Mouse (Mus musculus): ENCODE measurements at regions not wholly inside any gene's neighbourhood (a gene's known extent, or its start where the extent isn't known, plus 50 kb on each side); places are given as distances from the start of the nearest gene placed in this dataset.
"Not testable (repeated sequence)": the region's sequence is repeated elsewhere in the genome, so short reads cannot be mapped to it uniquely, and the experiment has no call there.

DNA sequence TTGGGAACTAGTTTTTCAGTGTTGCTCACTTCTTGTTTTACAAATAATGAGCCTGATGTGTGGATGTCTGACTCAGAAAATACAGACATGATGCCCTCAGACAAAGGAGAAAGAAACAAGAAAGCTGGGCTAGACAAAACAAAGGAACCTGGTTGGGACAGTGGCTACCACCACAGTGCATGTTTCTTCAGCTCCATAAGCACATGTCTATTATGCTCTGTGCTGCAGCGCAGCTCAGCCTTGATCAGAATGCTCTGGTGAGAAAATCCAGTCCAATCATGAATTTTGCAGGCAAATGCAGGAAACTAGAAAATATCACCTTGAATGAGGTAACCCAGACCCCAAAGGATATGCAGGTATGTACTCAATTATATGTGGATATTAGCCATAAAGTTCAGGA is 1164.1 kb downstream of the A830018L16Rik start:
- H3K4me2 ChIP-seq (ENCODE audit: low read length), result no peak overlapping the region
- no peak for ATAC-seq
- WGBS, result 71% methylated on average over 1 of the region's 1 CpGs
- H3K27me3 ChIP-seq (replicated peaks; ENCODE audit: control insufficient read depth, insufficient read depth, low read length), result no peaks in the 10 kb centered on the region
- no peak overlapping the region for H3K4me3 ChIP-seq (ENCODE audit: low read length)
- peaks cover 8% of the 10 kb centered on the region; the same call in 1 of the 2 replicates for H3K4me1 ChIP-seq (ENCODE audit: control insufficient read depth, insufficient read depth, low read depth, low read length)
- H3K9me3 ChIP-seq (ENCODE audit: control insufficient read depth, low read length), result no peaks in the 10 kb centered on the region
- no peak overlapping the region for H3K27ac ChIP-seq (ENCODE audit: low read depth, low read length)
- no peak overlapping the region for H3K9ac ChIP-seq (ENCODE audit: low read depth, low read length)
- no peaks in the 10 kb centered on the region for H3K36me3 ChIP-seq (ENCODE audit: control insufficient read depth, insufficient read depth, low read length)

DNA sequence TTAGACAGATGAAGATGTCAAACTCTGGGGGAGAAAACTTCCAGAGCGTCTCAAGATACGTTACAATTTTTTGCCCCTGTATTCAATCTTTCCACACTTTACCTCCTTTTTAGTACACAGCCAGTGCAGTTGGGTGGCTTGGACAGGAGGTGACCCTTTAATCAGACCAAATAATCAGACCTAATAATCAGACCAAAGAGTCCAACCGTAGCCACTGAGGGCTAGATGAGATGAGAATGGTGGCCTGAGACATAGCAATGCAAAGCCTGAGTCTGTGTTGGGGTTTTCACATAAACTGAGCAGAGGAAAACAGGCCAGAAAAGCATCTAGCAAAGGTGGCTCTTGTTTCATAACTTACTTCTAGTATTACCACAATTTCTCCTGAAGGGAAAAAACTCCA is 1169.1 kb downstream of the A830018L16Rik start:
- no peak for ATAC-seq
- Histone ChIP-seq H3K36me3 (ENCODE audit: control insufficient read depth, insufficient read depth, low read length) (no peaks in the 10 kb centered on the region), H3K9me3 (ENCODE audit: control insufficient read depth, low read length) (no peaks in the 10 kb centered on the region), H3K4me3 (ENCODE audit: low read length) (no peak overlapping the region), H3K9ac (ENCODE audit: low read depth, low read length) (no peak overlapping the region), H3K27me3 (replicated peaks; ENCODE audit: control insufficient read depth, insufficient read depth, low read length) (no peaks in the 10 kb centered on the region), H3K4me2 (ENCODE audit: low read length) (no peak overlapping the region), H3K27ac (ENCODE audit: low read depth, low read length) (no peak overlapping the region), H3K4me1 (ENCODE audit: control insufficient read depth, insufficient read depth, low read depth, low read length) (no peaks in the 10 kb centered on the region)
- 52% methylated on average over 3 of the region's 3 CpGs for WGBS

DNA sequence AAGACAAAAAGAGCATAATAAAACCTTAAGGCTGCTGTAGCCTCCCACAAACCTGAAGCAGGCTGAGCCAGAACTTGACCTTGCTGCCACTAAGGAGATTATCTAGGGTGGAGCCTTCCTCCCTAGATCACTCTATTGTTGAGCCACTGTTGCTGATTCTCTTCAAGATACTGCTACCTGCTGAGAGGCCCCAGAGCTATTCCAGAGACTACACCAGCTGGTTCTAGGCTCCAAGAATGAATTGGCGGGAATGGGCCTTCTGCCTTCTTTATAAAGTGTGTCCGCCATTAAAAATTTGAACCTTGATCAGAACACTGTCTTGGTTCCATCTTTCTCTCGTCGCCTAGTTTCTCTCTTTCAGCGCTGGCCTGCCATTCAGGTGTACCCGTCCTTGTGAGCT is 1173.1 kb downstream of the A830018L16Rik start:
- WGBS, result 94% methylated on average over 6 of the region's 6 CpGs

DNA sequence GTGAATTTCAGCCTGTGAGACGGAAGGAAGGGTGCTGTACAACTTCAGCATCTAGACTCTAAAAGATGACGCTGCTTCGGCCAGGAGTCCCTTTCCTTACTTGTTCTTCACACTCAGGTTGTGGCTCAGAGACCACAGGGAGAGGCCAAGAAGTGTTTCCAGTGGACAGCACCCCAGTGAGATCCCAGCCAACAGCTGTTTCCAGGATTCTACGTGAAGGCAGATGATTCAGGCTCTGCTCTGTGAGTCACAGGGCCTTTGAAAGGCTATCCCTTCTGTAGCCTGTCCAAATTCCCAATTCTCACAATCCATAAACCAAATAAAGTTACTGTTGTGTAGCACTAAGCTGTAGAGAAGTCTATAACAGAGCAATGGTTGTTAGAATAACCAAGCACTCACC is 1198.2 kb downstream of the A830018L16Rik start:
- Histone ChIP-seq H3K36me3 (ENCODE audit: control insufficient read depth, insufficient read depth, low read length) (no peaks in the 10 kb centered on the region), H3K9me3 (ENCODE audit: control insufficient read depth, low read length) (no peaks in the 10 kb centered on the region), H3K4me3 (ENCODE audit: low read length) (no peak overlapping the region), H3K4me1 (ENCODE audit: control insufficient read depth, insufficient read depth, low read depth, low read length) (no peaks in the 10 kb centered on the region), H3K4me2 (ENCODE audit: low read length) (no peak overlapping the region), H3K27ac (ENCODE audit: low read depth, low read length) (no peak overlapping the region), H3K27me3 (replicated peaks; ENCODE audit: control insufficient read depth, insufficient read depth, low read length) (no peaks in the 10 kb centered on the region), H3K9ac (ENCODE audit: low read depth, low read length) (no peak overlapping the region)
- no peak for ATAC-seq
- 95% methylated on average over 4 of the region's 4 CpGs for WGBS

More for the DNA sequence above, 1173.1 kb downstream of the A830018L16Rik start:
- not testable (repeated sequence) for H3K36me3 ChIP-seq (ENCODE audit: control insufficient read depth, insufficient read depth, low read length); H3K9ac ChIP-seq (ENCODE audit: low read depth, low read length); H3K9me3 ChIP-seq (ENCODE audit: control insufficient read depth, low read length); H3K27ac ChIP-seq (ENCODE audit: low read depth, low read length); H3K4me2 ChIP-seq (ENCODE audit: low read length); H3K27me3 ChIP-seq (replicated peaks; ENCODE audit: control insufficient read depth, insufficient read depth, low read length); H3K4me3 ChIP-seq (ENCODE audit: low read length); H3K4me1 ChIP-seq (ENCODE audit: control insufficient read depth, insufficient read depth, low read depth, low read length); ATAC-seq

DNA sequence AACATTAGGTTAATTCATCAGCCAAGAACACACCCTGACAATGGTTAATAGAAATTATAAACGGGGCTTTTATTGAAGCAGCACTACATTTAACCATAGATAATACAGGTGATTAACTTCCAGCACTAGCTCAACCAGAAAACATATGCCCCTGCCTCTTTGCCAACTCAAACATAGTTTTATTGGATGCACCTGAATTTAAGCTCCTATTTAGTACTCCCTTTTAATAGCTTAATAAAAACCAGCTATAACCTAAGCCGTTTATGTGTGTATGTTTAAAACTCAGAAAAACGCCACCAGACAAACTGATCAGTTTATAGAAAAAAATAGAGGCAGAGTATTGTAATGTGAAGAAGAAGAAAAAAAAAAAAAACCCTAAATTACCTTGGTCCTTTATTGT is 1201.4 kb downstream of the A830018L16Rik start:
- no peaks in the 10 kb centered on the region for H3K9me3 ChIP-seq (ENCODE audit: control insufficient read depth, low read length)
- WGBS, result 88% methylated on average over 3 of the region's 3 CpGs
- no peak overlapping the region for H3K27ac ChIP-seq (ENCODE audit: low read depth, low read length)
- no peaks in the 10 kb centered on the region for H3K36me3 ChIP-seq (ENCODE audit: control insufficient read depth, insufficient read depth, low read length)
- no peaks in the 10 kb centered on the region for H3K4me1 ChIP-seq (ENCODE audit: control insufficient read depth, insufficient read depth, low read depth, low read length)
- no peak for ATAC-seq
- H3K4me2 ChIP-seq (ENCODE audit: low read length), result no peak overlapping the region
- no peak overlapping the region for H3K9ac ChIP-seq (ENCODE audit: low read depth, low read length)
- H3K27me3 ChIP-seq (replicated peaks; ENCODE audit: control insufficient read depth, insufficient read depth, low read length), result no peaks in the 10 kb centered on the region
- H3K4me3 ChIP-seq (ENCODE audit: low read length), result no peak overlapping the region

DNA sequence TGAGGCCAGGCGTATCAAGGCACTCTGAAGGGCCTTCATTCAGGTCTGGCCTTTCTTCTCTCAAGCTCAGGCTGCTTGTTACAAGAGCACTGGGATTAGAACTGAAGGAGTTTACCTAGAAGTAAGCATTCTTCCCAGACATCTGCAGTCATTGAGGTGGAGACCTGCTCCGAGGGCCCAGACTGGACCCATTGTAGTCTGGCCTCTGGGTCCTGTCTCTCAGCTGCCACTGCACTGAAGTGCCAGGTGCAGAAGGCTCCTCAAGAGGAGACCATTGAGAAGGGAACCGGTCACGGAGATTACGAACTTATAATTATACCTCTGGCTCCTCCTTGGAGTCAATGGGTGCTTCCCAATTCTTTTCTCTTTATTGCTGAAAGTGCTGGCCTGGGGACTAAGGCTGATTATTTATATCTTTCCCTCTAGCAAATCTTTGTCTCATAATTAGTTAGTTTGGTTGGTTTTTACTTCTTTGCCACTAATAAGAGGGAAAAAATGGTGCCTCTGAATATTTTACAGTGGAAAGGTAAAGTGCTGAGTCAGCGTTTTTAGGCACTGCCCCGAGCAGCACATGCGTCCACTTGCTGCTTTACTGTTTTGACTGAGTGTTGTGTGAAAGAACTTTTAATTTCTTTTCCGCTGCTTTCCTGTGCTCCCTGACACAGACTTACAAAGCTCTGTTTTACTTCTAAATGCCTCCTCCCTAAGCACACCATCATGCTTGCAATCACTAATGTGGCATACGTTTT is 1202.0 kb downstream of the A830018L16Rik start:
- no peak for ATAC-seq
- Histone ChIP-seq H3K36me3 (ENCODE audit: control insufficient read depth, insufficient read depth, low read length) (no peaks in the 10 kb centered on the region), H3K9me3 (ENCODE audit: control insufficient read depth, low read length) (no peaks in the 10 kb centered on the region), H3K4me3 (ENCODE audit: low read length) (no peak overlapping the region), H3K4me1 (ENCODE audit: control insufficient read depth, insufficient read depth, low read depth, low read length) (no peaks in the 10 kb centered on the region), H3K9ac (ENCODE audit: low read depth, low read length) (no peak overlapping the region), H3K27me3 (replicated peaks; ENCODE audit: control insufficient read depth, insufficient read depth, low read length) (no peaks in the 10 kb centered on the region), H3K4me2 (ENCODE audit: low read length) (no peak overlapping the region), H3K27ac (ENCODE audit: low read depth, low read length) (no peak overlapping the region)
- 82% methylated on average over 10 of the region's 10 CpGs for WGBS

DNA sequence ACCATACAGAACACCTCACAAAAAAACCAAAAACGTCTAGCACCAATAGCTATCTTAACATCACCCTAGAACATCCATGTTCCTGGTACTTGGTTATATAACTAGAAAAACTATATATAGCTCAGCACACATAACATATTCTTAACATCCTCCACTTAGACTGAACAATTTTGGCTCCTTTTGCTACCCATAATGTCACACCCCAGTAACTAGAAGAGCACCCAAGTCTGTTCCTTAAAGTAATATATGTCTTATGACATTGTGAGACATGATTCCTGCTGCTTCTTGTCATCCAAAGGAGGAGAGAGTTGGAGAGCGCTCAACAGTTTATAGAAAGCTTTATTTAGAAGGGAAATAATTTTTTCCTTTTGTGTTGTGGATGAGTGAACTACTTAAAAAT is 1206.1 kb downstream of the A830018L16Rik start:
- Histone ChIP-seq H3K27me3 (replicated peaks; ENCODE audit: control insufficient read depth, insufficient read depth, low read length) (no peaks in the 10 kb centered on the region), H3K9ac (ENCODE audit: low read depth, low read length) (no peak overlapping the region), H3K4me3 (ENCODE audit: low read length) (no peak overlapping the region), H3K27ac (ENCODE audit: low read depth, low read length) (no peak overlapping the region), H3K4me2 (ENCODE audit: low read length) (no peak overlapping the region), H3K4me1 (ENCODE audit: control insufficient read depth, insufficient read depth, low read depth, low read length) (no peaks in the 10 kb centered on the region), H3K36me3 (ENCODE audit: control insufficient read depth, insufficient read depth, low read length) (no peaks in the 10 kb centered on the region), H3K9me3 (ENCODE audit: control insufficient read depth, low read length) (no peaks in the 10 kb centered on the region)
- WGBS, result 82% methylated on average over 2 of the region's 2 CpGs
- ATAC-seq, result no peak

DNA sequence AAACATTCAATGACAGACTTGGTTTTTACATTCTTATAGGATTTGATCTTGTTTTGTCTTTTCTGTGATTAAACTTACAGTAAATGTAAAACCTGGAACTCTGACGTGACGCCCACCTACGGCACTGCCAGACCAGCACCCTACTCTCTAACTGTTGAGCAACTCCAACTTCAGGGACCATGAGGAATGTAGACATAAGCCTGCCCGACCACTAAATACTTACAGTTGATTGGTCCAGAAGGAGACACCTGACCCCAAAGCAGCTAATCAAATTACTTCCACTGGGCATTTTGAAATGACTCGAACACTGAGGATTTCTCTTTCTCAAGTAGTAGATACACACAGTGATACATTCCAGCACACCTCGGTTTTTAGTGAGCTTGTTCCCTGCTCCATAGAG is 1206.9 kb downstream of the A830018L16Rik start:
- Histone ChIP-seq H3K9ac (ENCODE audit: low read depth, low read length) (no peak overlapping the region), H3K4me1 (ENCODE audit: control insufficient read depth, insufficient read depth, low read depth, low read length) (no peaks in the 10 kb centered on the region), H3K4me2 (ENCODE audit: low read length) (no peak overlapping the region), H3K9me3 (ENCODE audit: control insufficient read depth, low read length) (no peaks in the 10 kb centered on the region), H3K27ac (ENCODE audit: low read depth, low read length) (no peak overlapping the region), H3K4me3 (ENCODE audit: low read length) (no peak overlapping the region), H3K27me3 (replicated peaks; ENCODE audit: control insufficient read depth, insufficient read depth, low read length) (no peaks in the 10 kb centered on the region), H3K36me3 (ENCODE audit: control insufficient read depth, insufficient read depth, low read length) (no peaks in the 10 kb centered on the region)
- no peak for ATAC-seq
- 87% methylated on average over 6 of the region's 6 CpGs for WGBS

DNA sequence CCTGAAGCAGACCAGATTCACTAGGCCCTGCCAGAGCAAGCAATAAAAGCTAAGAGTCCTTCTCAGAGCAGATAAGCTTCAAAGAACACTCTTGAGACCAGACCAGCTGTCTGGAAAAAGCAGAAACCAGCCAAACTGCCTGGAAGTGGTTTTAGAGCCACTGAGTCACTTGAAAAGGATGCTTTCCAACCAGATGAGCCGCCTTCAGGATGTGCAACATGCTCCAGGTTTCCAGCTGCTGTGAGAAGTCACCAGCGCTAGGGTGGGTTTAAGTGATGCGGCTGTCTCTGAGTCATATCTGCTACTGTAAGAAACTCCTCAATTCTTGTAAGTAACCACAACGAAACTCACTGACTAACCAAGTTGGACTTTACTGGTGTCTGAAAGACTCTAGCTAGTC is 1209.3 kb downstream of the A830018L16Rik start:
- H3K27ac ChIP-seq (ENCODE audit: low read depth, low read length), result no peak overlapping the region
- no peak overlapping the region for H3K9ac ChIP-seq (ENCODE audit: low read depth, low read length)
- H3K9me3 ChIP-seq (ENCODE audit: control insufficient read depth, low read length), result no peaks in the 10 kb centered on the region
- no peaks in the 10 kb centered on the region for H3K27me3 ChIP-seq (replicated peaks; ENCODE audit: control insufficient read depth, insufficient read depth, low read length)
- no peak overlapping the region for H3K4me3 ChIP-seq (ENCODE audit: low read length)
- ATAC-seq, result no peak
- H3K4me2 ChIP-seq (ENCODE audit: low read length), result no peak overlapping the region
- H3K4me1 ChIP-seq (ENCODE audit: control insufficient read depth, insufficient read depth, low read depth, low read length), result no peaks in the 10 kb centered on the region
- WGBS, result 88% methylated on average over 4 of the region's 4 CpGs
- no peaks in the 10 kb centered on the region for H3K36me3 ChIP-seq (ENCODE audit: control insufficient read depth, insufficient read depth, low read length)
